Comparison of ENCODE assay signal across 12 mouse cellular contexts in the genomic region with DNA sequence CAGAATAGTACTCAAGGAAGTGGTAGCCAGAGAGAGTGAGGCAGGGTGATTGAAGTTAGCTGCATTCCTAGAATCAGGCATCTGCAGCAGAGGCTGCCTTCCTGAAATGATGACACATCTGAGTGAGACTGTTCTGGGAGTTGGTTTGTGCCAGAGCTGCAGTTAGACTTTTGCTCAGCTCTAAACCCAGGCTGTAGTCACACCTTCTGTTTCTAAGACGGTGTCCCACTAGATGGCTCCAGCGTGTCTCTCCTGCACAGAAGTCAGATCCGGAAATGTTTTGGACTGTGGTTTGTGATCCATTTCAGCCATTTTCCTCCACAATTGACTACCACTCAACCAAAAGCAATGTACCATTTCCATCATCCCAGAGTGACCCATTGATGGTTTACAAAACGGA.
DNase-seq lines count a peak whose midpoint lies in the region; ATAC-seq and TF ChIP-seq lines count a peak whose summit lies in the region.
"Had no signal": no experiment of that assay in that cellular context is flagged by ENCODE, and none has a peak within 500 bp of the region (broad histone marks: within the 10 kb centered on the region; RNA-seq: fewer than 3 reads in every experiment).

No protein-coding gene starts in this region.

- H3K27me3 ChIP-seq in cerebellum, adult 2 months (ENCODE audit: control insufficient read depth, insufficient read depth, low read length): no peaks in the 10 kb centered on the region
- H3K27me3 ChIP-seq in Patski: no peaks in the 10 kb centered on the region
- H3K27me3 ChIP-seq: midbrain, embryonic 13.5 days; neural tube, embryonic 15.5 days had no signal

- no peak overlapping the region for H3K27ac ChIP-seq in cerebellum, adult 2 months (ENCODE audit: insufficient read depth, low read length)
- H3K27ac ChIP-seq in left cerebral cortex, adult 2 months: no peak overlapping the region
- H3K27ac ChIP-seq: kidney, postnatal 0 days; midbrain, embryonic 13.5 days; neural tube, embryonic 15.5 days had no signal

- WGBS in cerebellum, adult 2 months: 65% methylated on average over 4 of the region's 4 CpGs

- no peak for TF ChIP-seq POLR2A in cerebellum, adult 2 months (IDR thresholded peaks at IDR 0.05; ENCODE audit: borderline replicate concordance, insufficient read depth, low read length)

- POLR2A ChIA-PET in Patski (lab: Charles Lee): no interaction called here

- DNase-seq in cerebellum, adult 2 months: no peak
- no peak for DNase-seq in cerebellum, adult 11-12 months
- peak in 1 of 2 experiments; percentile 19 for DNase-seq in left cerebral cortex, adult 2 months (ENCODE audit: extremely low spot score in 1 of 2, low spot score in 2 of 2)
- no peak for DNase-seq in left cerebral cortex, postnatal 4 days
- no peak for DNase-seq in Patski (ENCODE audit: low read depth, low spot score)
- peak; percentile 15 to 16 for DNase-seq in left cerebral cortex, postnatal 36 days (ENCODE audit: low spot score in 2 of 2)
- no peak for DNase-seq in natural killer cell, adult 2 months (ENCODE audit: low spot score in 2 of 2)
- no peak for DNase-seq in kidney, postnatal 25 days

- no peaks in the 10 kb centered on the region for H3K4me1 ChIP-seq in cerebellum, adult 2 months (ENCODE audit: control insufficient read depth, insufficient read depth, low read length)
- H3K4me1 ChIP-seq: midbrain, embryonic 13.5 days; neural tube, embryonic 15.5 days had no signal

- ATAC-seq in Patski: peak; percentile 93
- ATAC-seq: lung, postnatal 0 days; midbrain, embryonic 13.5 days had no signal

- intact Hi-C loops in left cerebral cortex, adult 2 months (cut with DNase I): loop anchor here (2.0 kb wide), 1 partner anchor 13 kb away; no protein-coding TSS in a partner anchor
- intact Hi-C loops in left cerebral cortex, postnatal 4 days (cut with DNase I): no loop called here
- intact Hi-C loops in left cerebral cortex, postnatal 36 days (cut with DNase I): loop anchor here (2.0 to 5.0 kb wide), 2 partner anchors 15 to 1724 kb away; no protein-coding TSS in a partner anchor

- H3K4me3 ChIP-seq in cerebellum, adult 2 months (replicated peaks; ENCODE audit: insufficient read depth, low read depth, low read length): no peak overlapping the region
- no peak overlapping the region for H3K4me3 ChIP-seq in left cerebral cortex, adult 2 months
- H3K4me3 ChIP-seq: midbrain, embryonic 13.5 days; neural tube, embryonic 15.5 days had no signal

- in situ Hi-C loops in Patski (cut with MboI; ENCODE audit: low pct_unique_long_range_greater_than_20kb): loop anchor here (25.0 kb wide), 2 partner anchors 914 to 1914 kb away; partner anchors contain the start of gene Lin7c

- peak; percentile 8; the same call in 1 of the 2 replicates for TF ChIP-seq CTCF in cerebellum, adult 2 months (IDR thresholded peaks at IDR 0.05; ENCODE audit: borderline replicate concordance, insufficient read depth, low read depth, low read length)
- peak; percentile 39 for TF ChIP-seq CTCF in left cerebral cortex, adult 2 months (IDR thresholded peaks at IDR 0.05)
- peak; percentile 64 for TF ChIP-seq CTCF in Patski (IDR thresholded peaks at IDR 0.05)

- CTCF ChIA-PET in Patski (lab: Charles Lee): interaction anchor here (0.7 to 1.1 kb wide), 3 partner anchors 30 to 668 kb away, joined by 3 read pairs; no protein-coding TSS in a partner anchor

Comparison
In these comparisons a context has a peak if more than half of its experiments do, and no peak if none do; other contexts are left out.
1. DNase-seq: peak in left cerebral cortex, postnatal 36 days (2 of 2); none in cerebellum, adult 2 months (0 of 2), cerebellum, adult 11-12 months (single experiment), left cerebral cortex, postnatal 4 days (single experiment), Patski (single experiment), natural killer cell, adult 2 months (0 of 2) and kidney, postnatal 25 days (0 of 2).
2. CTCF ChIP-seq: peak in every context shown above with its lines; median percentile 64 in Patski; 39 in left cerebral cortex, adult 2 months; 8 in cerebellum, adult 2 months.